Mouse (Mus musculus): Measurements from ENCODE around the gene Prdx6b.

- TF ChIP-seq POLR2A (IDR thresholded peaks at IDR 0.05; ENCODE audit: insufficient read depth, low read length), result no peak
- no peak for TF ChIP-seq CTCF (IDR thresholded peaks at IDR 0.05; ENCODE audit: low read depth, low read length)
- TF ChIP-seq EP300 (IDR thresholded peaks at IDR 0.05; ENCODE audit: insufficient read depth, low read depth, low read length), result no peak
Observed at GRCm38 (mm10) chr2:80327272-80327671, 35.0 kb downstream of the Prdx6b start.
